Mouse (Mus musculus): ENCODE data around the gene Pycard. TPM values are rescaled to one million over a fixed set of nuclear protein-coding genes. Genes with fewer than 3 reads are reported as not detected.

Pycard gene
- total and polyA plus RNA-seq, 3 experiments, result 6.9 to 32.8 (median 8.8) TPM

- no peak overlapping the region for H3K9ac ChIP-seq (ENCODE audit: low read depth, low read length)
- H3K27me3 ChIP-seq (ENCODE audit: control insufficient read depth, insufficient read depth, low read length), result no peaks in the 10 kb centered on the region
- H3K4me3 ChIP-seq, result no peak overlapping the region
- H3K36me3 ChIP-seq (ENCODE audit: control insufficient read depth, insufficient read depth, low read length), result peaks cover 5% of the 10 kb centered on the region; the same call in 1 of the 2 replicates
- TF ChIP-seq CTCF (IDR thresholded peaks at IDR 0.05) (no peak), EP300 (IDR thresholded peaks at IDR 0.05; ENCODE audit: insufficient read depth, low read depth, low read length) (no peak), POLR2A (IDR thresholded peaks at IDR 0.05; ENCODE audit: insufficient read depth, low read depth, low read length) (no peak)
- no peaks in the 10 kb centered on the region for H3K79me2 ChIP-seq (replicated peaks; ENCODE audit: control insufficient read depth, insufficient read depth, low read length)
- 77% methylated on average over 6 of the region's 6 CpGs for WGBS
- peaks cover 5% of the 10 kb centered on the region; the same call in 1 of the 2 replicates for H3K4me1 ChIP-seq (ENCODE audit: control insufficient read depth, insufficient read depth, low read length)
- no peak for DNase-seq
- intact Hi-C loops (cut with DNase I), result no loop called here
- peak overlapping the region; percentile 92 for H3K27ac ChIP-seq
Observed at GRCm38 (mm10) chr7:128003098-128003497, 9.4 kb upstream of the Pycard start.

- 3% methylated on average over 1 of the region's 1 CpGs for whole genome bisulfite sequencing
- intact Hi-C loops (cut with DNase I), result no loop called here
Observed at GRCm38 (mm10) chr7:128000068-128000950, 6.6 kb upstream of the Pycard start.

DNA sequence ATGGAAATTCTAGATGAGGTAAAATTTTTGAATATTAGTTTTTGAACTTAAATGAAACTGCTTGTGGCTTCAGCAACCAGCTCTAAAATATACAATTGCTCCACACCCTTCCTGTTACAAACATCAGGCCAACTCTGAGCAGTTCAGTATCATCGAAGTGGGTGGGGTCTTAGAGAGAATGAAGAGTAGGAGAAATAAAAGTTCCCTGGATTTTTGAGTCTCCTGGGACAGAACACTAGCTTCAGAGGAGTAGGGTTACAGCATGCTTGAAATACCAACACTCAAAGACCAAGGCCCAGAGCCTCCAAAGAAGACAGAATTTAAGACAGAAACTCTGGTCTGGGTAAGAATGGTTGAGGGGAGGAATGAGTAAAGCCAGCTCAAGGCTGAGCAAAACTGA lies 5.8 kb upstream of the Pycard start:
- no peak for TF ChIP-seq POLR2A (IDR thresholded peaks at IDR 0.05; ENCODE audit: insufficient read depth, low read depth, low read length)
- TF ChIP-seq CTCF (IDR thresholded peaks at IDR 0.05), result no peak
- no peak for TF ChIP-seq EP300 (IDR thresholded peaks at IDR 0.05; ENCODE audit: insufficient read depth, low read depth, low read length)
- Histone ChIP-seq H3K4me1 (ENCODE audit: control insufficient read depth, insufficient read depth, low read length) (peaks cover 5% of the 10 kb centered on the region; the same call in 1 of the 2 replicates), H3K79me2 (replicated peaks; ENCODE audit: control insufficient read depth, insufficient read depth, low read length) (no peaks in the 10 kb centered on the region), H3K36me3 (ENCODE audit: control insufficient read depth, insufficient read depth, low read length) (peaks cover 5% of the 10 kb centered on the region; the same call in 1 of the 2 replicates), H3K9ac (ENCODE audit: low read depth, low read length) (no peak overlapping the region), H3K27me3 (ENCODE audit: control insufficient read depth, insufficient read depth, low read length) (no peaks in the 10 kb centered on the region), H3K4me3 (no peak overlapping the region), H3K27ac (no peak overlapping the region)
- 23% methylated on average over 1 of the region's 1 CpGs for WGBS
- intact Hi-C loops (cut with DNase I), result no loop called here
- DNase-seq, result no peak

More at GRCm38 (mm10) chr7:128000068-128000950, 6.6 kb upstream of the Pycard start:
- peaks cover 5% of the 10 kb centered on the region; the same call in 1 of the 2 replicates for H3K36me3 ChIP-seq (ENCODE audit: control insufficient read depth, insufficient read depth, low read length)
- no peak overlapping the region for H3K9ac ChIP-seq (ENCODE audit: low read depth, low read length)
- H3K27ac ChIP-seq, result peak overlapping the region; percentile 45
- H3K27me3 ChIP-seq (ENCODE audit: control insufficient read depth, insufficient read depth, low read length), result no peaks in the 10 kb centered on the region
- no peak overlapping the region for H3K4me3 ChIP-seq
- no peak for DNase-seq
- H3K4me1 ChIP-seq (ENCODE audit: control insufficient read depth, insufficient read depth, low read length), result peaks cover 5% of the 10 kb centered on the region; the same call in 1 of the 2 replicates
- no peak for TF ChIP-seq EP300 (IDR thresholded peaks at IDR 0.05; ENCODE audit: insufficient read depth, low read depth, low read length)
- TF ChIP-seq CTCF (IDR thresholded peaks at IDR 0.05), result no peak
- no peak for TF ChIP-seq POLR2A (IDR thresholded peaks at IDR 0.05; ENCODE audit: insufficient read depth, low read depth, low read length)
- no peaks in the 10 kb centered on the region for H3K79me2 ChIP-seq (replicated peaks; ENCODE audit: control insufficient read depth, insufficient read depth, low read length)

GRCm38 (mm10) chr7:127992488-127993340 lies 953 bp downstream of the Pycard start:
- peak overlapping the region; percentile 49 for H3K4me3 ChIP-seq
- DNase-seq, result no peak
- TF ChIP-seq EP300 (IDR thresholded peaks at IDR 0.05; ENCODE audit: insufficient read depth, low read depth, low read length) (no peak), CTCF (IDR thresholded peaks at IDR 0.05) (no peak), POLR2A (IDR thresholded peaks at IDR 0.05; ENCODE audit: insufficient read depth, low read depth, low read length) (no peak; the same call in 1 of the 2 replicates)
- WGBS, result 24% methylated on average over 5 of the region's 5 CpGs
- no peaks in the 10 kb centered on the region for H3K79me2 ChIP-seq (replicated peaks; ENCODE audit: control insufficient read depth, insufficient read depth, low read length)
- no peaks in the 10 kb centered on the region for H3K36me3 ChIP-seq (ENCODE audit: control insufficient read depth, insufficient read depth, low read length)
- peak overlapping the region; percentile 41 for H3K27ac ChIP-seq
- peaks cover 4% of the 10 kb centered on the region for H3K4me1 ChIP-seq (ENCODE audit: control insufficient read depth, insufficient read depth, low read length)
- intact Hi-C loops (cut with DNase I), result no loop called here
- H3K9ac ChIP-seq (ENCODE audit: low read depth, low read length), result peak overlapping the region; percentile 24; the same call in 1 of the 2 replicates
- no peaks in the 10 kb centered on the region for H3K27me3 ChIP-seq (ENCODE audit: control insufficient read depth, insufficient read depth, low read length)

DNA sequence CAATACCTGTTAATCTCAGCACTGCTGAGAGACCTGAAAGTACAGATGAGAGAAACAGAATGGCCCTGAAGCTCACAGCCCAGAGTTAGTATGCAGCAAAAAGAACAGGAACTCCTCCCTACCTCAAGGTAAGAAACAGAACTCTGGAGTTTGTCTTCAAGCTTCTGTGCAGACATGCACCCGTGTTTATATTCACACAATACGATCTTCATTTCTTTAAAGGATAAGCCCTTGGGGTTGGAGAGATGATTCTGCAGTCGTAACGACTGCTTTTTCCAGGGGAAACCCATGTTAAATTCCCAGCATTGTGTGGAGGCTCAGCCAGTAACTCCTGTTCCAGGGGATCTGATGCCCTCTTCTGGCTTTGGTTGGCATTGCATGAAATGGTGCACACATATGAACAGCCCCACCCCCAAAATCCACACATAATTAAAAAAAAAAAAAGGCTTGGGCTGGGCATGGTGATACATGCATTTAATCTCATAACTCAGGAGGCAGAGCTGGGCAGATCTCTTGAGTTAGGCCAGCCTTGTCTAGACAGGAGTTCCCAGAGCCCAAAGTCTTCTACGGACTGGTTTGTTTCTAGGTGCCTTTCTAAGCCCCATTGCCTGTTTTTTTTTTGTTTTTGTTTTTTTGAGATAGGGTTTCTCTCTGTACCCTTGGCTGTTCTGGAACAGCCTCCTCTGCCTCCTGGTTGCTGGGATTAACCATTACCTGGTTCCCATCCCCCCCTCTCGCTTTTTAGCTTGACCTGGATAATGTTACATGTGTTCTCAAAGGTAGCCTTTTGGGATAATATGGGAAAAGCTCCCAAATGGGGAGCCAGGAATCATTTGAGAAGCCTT lies 1.8 kb downstream of the Pycard start:
- WGBS, result 50% methylated on average over 6 of the region's 6 CpGs
- Histone ChIP-seq H3K36me3 (ENCODE audit: control insufficient read depth, insufficient read depth, low read length) (no peaks in the 10 kb centered on the region; the same call in 1 of the 2 replicates), H3K27ac (no peak overlapping the region), H3K9ac (ENCODE audit: low read depth, low read length) (no peak overlapping the region), H3K4me1 (ENCODE audit: control insufficient read depth, insufficient read depth, low read length) (peaks cover 4% of the 10 kb centered on the region), H3K79me2 (replicated peaks; ENCODE audit: control insufficient read depth, insufficient read depth, low read length) (no peaks in the 10 kb centered on the region), H3K27me3 (ENCODE audit: control insufficient read depth, insufficient read depth, low read length) (no peaks in the 10 kb centered on the region), H3K4me3 (no peak overlapping the region)
- TF ChIP-seq POLR2A (IDR thresholded peaks at IDR 0.05; ENCODE audit: insufficient read depth, low read depth, low read length), result 0 out of 2 replicates have a peak, but pooled peaks have one; percentile 46
- no peak for TF ChIP-seq EP300 (IDR thresholded peaks at IDR 0.05; ENCODE audit: insufficient read depth, low read depth, low read length)
- TF ChIP-seq CTCF (IDR thresholded peaks at IDR 0.05), result peak; percentile 82
- DNase-seq, result peak; percentile 67 to 80
- intact Hi-C loops (cut with DNase I), result no loop called here
